Mouse (Mus musculus) heart, adult 2 months (tissue): ENCODE results near the gene Ccl2. TPM values are rescaled to one million over a fixed set of nuclear protein-coding genes. Genes with fewer than 3 reads are reported as not detected.
A peak's percentile ranks its signal among the peaks of the same experiment; 100 is the strongest.

Experiments used
- DNase-seq, 2 experiments: peaks; one replicate each; pipeline ENCODE4 v3.0.0; 2021
- H3K27ac ChIP-seq: fragments of 200-600 bp; 2 replicates; pipeline ENCODE4 v1.8.1; 2022
- H3K27me3 ChIP-seq: fragments of 200-500 bp; 2 replicates; pipeline ENCODE4 v1.6.1; 2012; ENCODE audit warnings: mild to moderate bottlenecking, low read length, inconsistent platforms, mixed read lengths; ENCODE audit not compliant: control insufficient read depth, insufficient read depth
- H3K36me3 ChIP-seq: fragments of 200-500 bp; 2 replicates; pipeline ENCODE4 v1.6.1; 2012; ENCODE audit warnings: low read length, inconsistent platforms; ENCODE audit not compliant: control insufficient read depth, insufficient read depth
- H3K4me1 ChIP-seq: fragments of 200-500 bp; 2 replicates; pipeline ENCODE4 v1.6.1; 2011; ENCODE audit warnings: low read length; ENCODE audit not compliant: control insufficient read depth, insufficient read depth
- H3K4me3 ChIP-seq: fragments of 200-600 bp; 2 replicates; pipeline ENCODE4 v1.8.1; 2022
- H3K79me2 ChIP-seq: fragments of 200-500 bp; replicated peaks from 2 replicates; pipeline ENCODE4 v1.6.1; 2012; ENCODE audit warnings: mild to moderate bottlenecking, inconsistent platforms, low read length, moderate library complexity, mixed read lengths; ENCODE audit not compliant: control insufficient read depth, insufficient read depth
- H3K9ac ChIP-seq: fragments of 200-500 bp; 2 replicates; pipeline ENCODE4 v1.6.1; 2012; ENCODE audit warnings: low read depth, mild to moderate bottlenecking, control low read depth, inconsistent platforms, low read length, mixed read lengths
- CTCF ChIP-seq: fragments of 200-600 bp; IDR thresholded peaks from 2 replicates; pipeline ENCODE4 v1.8.1; 2022; ENCODE audit warnings: antibody characterized with exemption, mild to moderate bottlenecking, moderate library complexity
- EP300 ChIP-seq: fragments of 200-500 bp; IDR thresholded peaks from 2 replicates; pipeline ENCODE4 v1.6.1; 2011; ENCODE audit warnings: low read depth, low read length, control low read depth; ENCODE audit not compliant: insufficient read depth
- POLR2A ChIP-seq: fragments of 200-500 bp; IDR thresholded peaks from 2 replicates; pipeline ENCODE4 v1.6.1; 2011; ENCODE audit warnings: mild to moderate bottlenecking, low read depth, low read length, control low read depth; ENCODE audit not compliant: insufficient read depth
- WGBS: fragments of 180-500 bp; shearing (Covaris S2); methylation state at CpG from one replicate; pipeline ENCODE4 v1.1.7; 2018; 5-methylcytosine and 5-hydroxymethylcytosine counted together
- intact Hi-C: fragments of 180-260 bp; cut with DNase I; formaldehyde crosslinking; loops from one replicate; pipeline ENCODE4 v1.15.1; 2025
- long read RNA-seq: library from polyadenylated mRNA; stranded (forward); transcript quantifications from one replicate; pipeline ENCODE4 v2.0.0, GENCODE M21; 2021
- polyA plus RNA-seq: library from polyadenylated mRNA; depleted of rRNA; stranded (reverse); fragments of >200 nt; gene quantifications from 2 replicates; pipeline ENCODE4 v1.2.3, GENCODE M21; 2012; rRNA removed
- total RNA-seq, 2 experiments: library from RNA; stranded (reverse); gene quantifications; 2 replicates each; pipeline ENCODE4 v1.2.3; 2021

Ccl2 gene
- total RNA-seq (1 to 10 TPM; 1.1 to 1.6 TPM), polyA plus RNA-seq (4.6 and 5.5 TPM in 2 replicates)
- long read RNA-seq, partial matches to known transcripts: 0 of 1 reads
- long read RNA-seq, other reads (novel, unspliced or antisense): 0 of 1 reads

GRCm38 (mm10) chr11:82035356-82035755, at the start of gene Ccl2:
TSS of gene Ccl2 (plus strand) at chr11:82035571.
- no peak within 1 kb of the TSS; the same call in 1 of the 2 replicates for H3K27ac ChIP-seq
- peak; percentile 75 to 85 for DNase-seq
- no peak within 1 kb of the TSS for H3K4me3 ChIP-seq
- TF ChIP-seq CTCF (no peak), POLR2A (peak; percentile 48; the same call in 1 of the 2 replicates), EP300 (no peak)
- no peaks in the 10 kb centered on the region; the same call in 1 of the 2 replicates for H3K27me3 ChIP-seq
- 8% methylated on average over 5 of the region's 5 CpGs for WGBS
- H3K79me2 ChIP-seq: no peaks in the 10 kb centered on the region
- intact Hi-C loops: no loop called here
- peaks cover 17% of the 10 kb centered on the region for H3K4me1 ChIP-seq
- no peak within 1 kb of the TSS for H3K9ac ChIP-seq
- no peaks in the 10 kb centered on the region for H3K36me3 ChIP-seq

GRCm38 (mm10) chr11:81996172-81996841, 39.1 kb upstream of the Ccl2 start:
- H3K79me2 ChIP-seq: no peaks in the 10 kb centered on the region
- WGBS: 68% methylated on average over 10 of the region's 10 CpGs
- H3K9ac ChIP-seq: no peak overlapping the region
- intact Hi-C loops: loop anchor here (1.0 to 2.0 kb wide), 2 partner anchors 48 to 181 kb away; partner anchors contain the start of gene Ccl7
- H3K27me3 ChIP-seq: no peaks in the 10 kb centered on the region
- no peak overlapping the region for H3K27ac ChIP-seq
- no peaks in the 10 kb centered on the region for H3K36me3 ChIP-seq
- peak; percentile 62 to 79 for DNase-seq
- 0 out of 2 replicates have a peak, but pooled peaks have one; percentile 100 for TF ChIP-seq CTCF
- TF ChIP-seq POLR2A: no peak
- TF ChIP-seq EP300: peak; percentile 94
- no peak overlapping the region for H3K4me3 ChIP-seq
- no peaks in the 10 kb centered on the region for H3K4me1 ChIP-seq

GRCm38 (mm10) chr11:81997085-81997484, 38.3 kb upstream of the Ccl2 start:
- 85% methylated on average over 5 of the region's 5 CpGs for WGBS

GRCm38 (mm10) chr11:81998646-81999045, 36.7 kb upstream of the Ccl2 start:
- intact Hi-C loops: no loop called here
- DNase-seq: no peak
- no peak overlapping the region for H3K4me3 ChIP-seq
- TF ChIP-seq EP300: no peak
- TF ChIP-seq POLR2A: no peak
- no peak for TF ChIP-seq CTCF
- H3K36me3 ChIP-seq: no peaks in the 10 kb centered on the region
- no peak overlapping the region for H3K9ac ChIP-seq
- H3K79me2 ChIP-seq: no peaks in the 10 kb centered on the region
- H3K4me1 ChIP-seq: no peaks in the 10 kb centered on the region
- WGBS: 81% methylated on average over 3 of the region's 3 CpGs
- no peak overlapping the region for H3K27ac ChIP-seq
- no peaks in the 10 kb centered on the region for H3K27me3 ChIP-seq

More at GRCm38 (mm10) chr11:81997085-81997484, 38.3 kb upstream of the Ccl2 start:
- TF ChIP-seq EP300: no peak
- intact Hi-C loops: loop anchor here (2.0 kb wide), 1 partner anchor 48 kb away; the partner anchor contains the start of gene Ccl7
- Histone ChIP-seq H3K4me3 (no peak overlapping the region), H3K27me3 (no peaks in the 10 kb centered on the region), H3K27ac (no peak overlapping the region), H3K4me1 (no peaks in the 10 kb centered on the region), H3K79me2 (no peaks in the 10 kb centered on the region), H3K36me3 (no peaks in the 10 kb centered on the region), H3K9ac (no peak overlapping the region)
- DNase-seq: no peak

- H3K4me1 ChIP-seq: no peaks in the 10 kb centered on the region
- 57% methylated on average over 4 of the region's 4 CpGs for WGBS
- DNase-seq: no peak
- H3K4me3 ChIP-seq: no peak overlapping the region
- no peak overlapping the region for H3K9ac ChIP-seq
- intact Hi-C loops: no loop called here
- no peak for TF ChIP-seq POLR2A
- TF ChIP-seq CTCF: no peak
- no peak for TF ChIP-seq EP300
- no peaks in the 10 kb centered on the region for H3K36me3 ChIP-seq
- no peak overlapping the region for H3K27ac ChIP-seq
- no peaks in the 10 kb centered on the region for H3K79me2 ChIP-seq
- H3K27me3 ChIP-seq: no peaks in the 10 kb centered on the region
Observed at GRCm38 (mm10) chr11:81999469-81999868, 35.9 kb upstream of the Ccl2 start.

GRCm38 (mm10) chr11:82000581-82000980, 34.8 kb upstream of the Ccl2 start:
- intact Hi-C loops: no loop called here
- H3K4me1 ChIP-seq: no peaks in the 10 kb centered on the region
- H3K27me3 ChIP-seq: no peaks in the 10 kb centered on the region
- TF ChIP-seq POLR2A (no peak), EP300 (no peak)
- H3K4me3 ChIP-seq: no peak overlapping the region
- 64% methylated on average over 5 of the region's 5 CpGs for WGBS
- no peak overlapping the region for H3K27ac ChIP-seq
- no peak for DNase-seq
- H3K9ac ChIP-seq: no peak overlapping the region
- H3K36me3 ChIP-seq: no peaks in the 10 kb centered on the region
- H3K79me2 ChIP-seq: no peaks in the 10 kb centered on the region
